Mouse (Mus musculus): ENCODE data around the gene Masp2. TPM values are rescaled to one million over a fixed set of nuclear protein-coding genes. Genes with fewer than 3 reads are reported as not detected.

The Masp2 gene
- 0.27 and 0.50 TPM in 2 replicates for polyA plus RNA-seq (2016; fragmentation: Nextera tagmentation; extraction: Ambion mirVana)

DNA sequence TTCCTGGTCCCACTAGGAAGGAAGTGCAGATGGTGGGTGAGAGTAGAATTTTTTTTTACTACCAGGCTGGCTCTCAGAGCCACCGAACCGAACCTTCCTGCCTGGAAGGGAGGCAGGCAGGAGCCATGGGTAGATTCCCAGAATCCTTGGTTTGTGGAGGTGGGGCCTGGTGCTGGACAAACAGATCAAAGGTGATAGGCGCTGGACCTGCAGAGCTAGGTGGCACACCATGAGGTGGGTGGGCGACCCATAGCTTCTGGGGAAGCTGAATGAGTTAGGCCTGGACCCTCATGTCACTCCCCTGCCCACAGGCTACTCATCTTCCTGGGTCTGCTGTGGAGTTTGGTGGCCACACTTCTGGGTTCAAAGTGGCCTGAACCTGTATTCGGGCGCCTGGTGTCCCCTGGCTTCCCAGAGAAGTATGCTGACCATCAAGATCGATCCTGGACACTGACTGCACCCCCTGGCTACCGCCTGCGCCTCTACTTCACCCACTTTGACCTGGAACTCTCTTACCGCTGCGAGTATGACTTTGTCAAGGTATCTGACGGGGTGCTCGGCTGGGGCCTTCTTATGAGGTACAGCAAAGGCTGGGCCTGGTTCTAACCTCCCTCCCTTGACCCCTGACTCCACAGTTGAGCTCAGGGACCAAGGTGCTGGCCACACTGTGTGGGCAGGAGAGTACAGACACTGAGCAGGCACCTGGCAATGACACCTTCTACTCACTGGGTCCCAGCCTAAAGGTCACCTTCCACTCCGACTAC, at the start of gene Masp2:
Gene Masp2 (plus strand): TSS at position 198 of the 764 bp plus-strand sequence.
- WGBS = 90% methylated on average over 14 of the region's 14 CpGs
- Histone ChIP-seq H3K27me3 (no peaks in the 10 kb centered on the region), H3K9ac (no peak within 1 kb of the TSS), H3K4me3 (replicated peaks) (no peak within 1 kb of the TSS), H3K4me2 (no peak within 1 kb of the TSS), H3K4me1 (no peaks in the 10 kb centered on the region), H3K9me3 (no peaks in the 10 kb centered on the region), H3K27ac (no peak within 1 kb of the TSS), H3K36me3 (replicated peaks) (peaks cover 18% of the 10 kb centered on the region)
- no peak for ATAC-seq (ENCODE audit: low FRiP score)

DNA sequence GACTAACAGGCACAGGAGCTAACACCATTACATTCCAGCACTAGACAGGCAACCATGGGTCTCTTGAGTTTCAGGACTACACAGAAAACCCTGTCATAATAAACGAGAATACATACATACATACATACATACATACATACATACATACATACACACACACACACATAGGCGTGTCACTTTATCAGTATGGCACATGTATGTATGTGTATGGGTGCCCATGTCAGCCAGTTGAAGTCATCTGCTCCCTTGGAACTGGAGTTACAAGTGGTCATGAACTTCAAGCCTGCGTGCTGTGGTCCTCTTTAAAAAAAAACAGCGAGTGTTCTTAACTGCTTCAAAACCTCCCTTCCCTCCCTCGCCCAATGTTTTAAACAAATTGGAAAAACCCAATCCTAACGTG, 44.6 kb upstream of the Masp2 start:
- Histone ChIP-seq H3K4me3 (replicated peaks) (peak overlapping the region; percentile 70), H3K9me3 (no peaks in the 10 kb centered on the region), H3K36me3 (replicated peaks) (peaks cover 70% of the 10 kb centered on the region), H3K4me2 (peak overlapping the region; percentile 68), H3K4me1 (peaks cover 10% of the 10 kb centered on the region), H3K27me3 (no peaks in the 10 kb centered on the region), H3K9ac (peak overlapping the region; percentile 81), H3K27ac (peak overlapping the region; percentile 88)
- ATAC-seq (ENCODE audit: low FRiP score) = 0 out of 2 replicates have a peak, but pooled peaks have one; percentile 12
- WGBS = 34% methylated on average over 6 of the region's 6 CpGs

GRCm38 (mm10) chr4:148558297-148559000, 43.9 kb upstream of the Masp2 start, which contains the start of gene Exosc10:
Gene Exosc10, plus strand, starts transcription at chr4:148558429.
- ATAC-seq (ENCODE audit: low FRiP score) = peak; percentile 95
- Histone ChIP-seq H3K4me2 (peak within 1 kb of the TSS; percentile 68), H3K9ac (peak within 1 kb of the TSS; percentile 81), H3K27me3 (no peaks in the 10 kb centered on the region), H3K4me1 (peaks cover 10% of the 10 kb centered on the region), H3K9me3 (no peaks in the 10 kb centered on the region), H3K27ac (peak within 1 kb of the TSS; percentile 88), H3K4me3 (replicated peaks) (peak within 1 kb of the TSS; percentile 70), H3K36me3 (replicated peaks) (peaks cover 70% of the 10 kb centered on the region)
- WGBS = under 1% methylated on average over 63 of the region's 63 CpGs

GRCm38 (mm10) chr4:148562676-148563075, 39.7 kb upstream of the Masp2 start:
- H3K4me3 ChIP-seq (replicated peaks) = no peak overlapping the region
- H3K27me3 ChIP-seq = no peaks in the 10 kb centered on the region
- peaks cover 77% of the 10 kb centered on the region for H3K36me3 ChIP-seq (replicated peaks)
- H3K4me2 ChIP-seq = no peak overlapping the region
- H3K9me3 ChIP-seq = no peaks in the 10 kb centered on the region
- peaks cover 10% of the 10 kb centered on the region for H3K4me1 ChIP-seq
- H3K9ac ChIP-seq = no peak overlapping the region
- 94% methylated on average over 17 of the region's 17 CpGs for WGBS
- ATAC-seq (ENCODE audit: low FRiP score) = no peak
- H3K27ac ChIP-seq = no peak overlapping the region

DNA sequence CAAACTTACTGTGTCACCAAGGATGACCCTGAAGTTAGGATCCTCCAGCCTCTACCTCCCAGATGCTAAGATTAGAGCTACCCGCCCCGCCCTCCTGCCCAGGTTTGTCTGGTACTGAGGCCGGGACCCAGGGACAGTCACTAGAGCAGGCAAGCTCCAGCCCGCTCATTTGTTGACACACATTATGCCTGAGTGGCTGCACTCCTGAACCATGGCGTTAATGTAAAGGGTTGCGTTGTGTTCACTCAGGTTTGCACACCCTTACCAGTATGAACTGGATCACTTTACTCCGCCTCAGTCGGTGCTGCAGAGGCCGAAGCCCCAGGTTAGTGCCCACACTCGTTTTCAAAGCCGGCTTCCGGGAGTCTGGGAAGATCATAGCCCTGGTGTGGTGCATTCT, 38.8 kb upstream of the Masp2 start:
- WGBS = 93% methylated on average over 12 of the region's 12 CpGs
- H3K9ac ChIP-seq = no peak overlapping the region
- H3K4me3 ChIP-seq (replicated peaks) = no peak overlapping the region
- no peak overlapping the region for H3K4me2 ChIP-seq
- H3K36me3 ChIP-seq (replicated peaks) = peaks cover 87% of the 10 kb centered on the region
- no peak overlapping the region for H3K27ac ChIP-seq
- H3K4me1 ChIP-seq = peaks cover 7% of the 10 kb centered on the region
- H3K27me3 ChIP-seq = no peaks in the 10 kb centered on the region
- ATAC-seq (ENCODE audit: low FRiP score) = no peak
- no peaks in the 10 kb centered on the region for H3K9me3 ChIP-seq

GRCm38 (mm10) chr4:148570138-148570537, 32.2 kb upstream of the Masp2 start:
- H3K27ac ChIP-seq = no peak overlapping the region
- no peak for ATAC-seq (ENCODE audit: low FRiP score)
- peaks cover 99% of the 10 kb centered on the region for H3K36me3 ChIP-seq (replicated peaks)
- no peaks in the 10 kb centered on the region for H3K9me3 ChIP-seq
- H3K27me3 ChIP-seq = no peaks in the 10 kb centered on the region
- no peak overlapping the region for H3K9ac ChIP-seq
- 90% methylated on average over 10 of the region's 10 CpGs for WGBS
- H3K4me3 ChIP-seq (replicated peaks) = no peak overlapping the region
- H3K4me1 ChIP-seq = no peaks in the 10 kb centered on the region
- no peak overlapping the region for H3K4me2 ChIP-seq

DNA sequence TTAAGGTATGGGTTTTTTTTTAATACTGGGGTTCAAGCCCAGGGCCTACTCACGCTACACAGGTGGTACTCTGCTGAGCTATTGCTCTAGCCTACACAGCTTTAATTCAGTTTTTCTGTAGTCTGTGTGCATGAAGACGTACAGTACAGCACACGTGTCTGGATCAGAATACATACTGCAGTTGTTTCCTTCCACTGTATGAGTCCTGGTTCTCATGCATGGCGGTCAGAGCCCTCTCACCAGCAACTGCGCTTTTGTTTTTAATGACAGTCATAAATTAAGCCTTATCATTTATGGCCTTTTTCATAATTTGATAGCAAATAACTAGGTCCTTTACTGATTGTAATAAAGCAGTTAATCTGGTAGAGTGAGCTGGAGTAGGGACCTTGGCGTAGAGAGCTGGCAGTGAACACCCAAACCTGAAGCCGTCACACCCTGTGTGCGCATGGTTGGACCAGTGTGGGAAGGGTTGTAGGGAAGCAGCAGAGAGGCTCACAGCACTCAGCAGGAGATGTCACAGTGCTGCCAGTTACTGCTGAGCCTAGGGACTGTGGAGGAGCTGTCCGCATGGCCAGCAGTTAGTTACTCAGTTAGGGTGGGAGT, 31.6 kb upstream of the Masp2 start:
- ATAC-seq (ENCODE audit: low FRiP score) = no peak
- Histone ChIP-seq H3K27ac (no peak overlapping the region), H3K9ac (no peak overlapping the region), H3K4me2 (no peak overlapping the region), H3K4me1 (no peaks in the 10 kb centered on the region), H3K4me3 (replicated peaks) (no peak overlapping the region), H3K27me3 (no peaks in the 10 kb centered on the region), H3K36me3 (replicated peaks) (peaks cover 99% of the 10 kb centered on the region), H3K9me3 (no peaks in the 10 kb centered on the region)
- 95% methylated on average over 9 of the region's 9 CpGs for WGBS

- WGBS = 92% methylated on average over 7 of the region's 7 CpGs
- ATAC-seq (ENCODE audit: low FRiP score) = no peak
These were observed 29.1 kb upstream of the Masp2 start for GRCm38 (mm10) chr4:148573222-148573621.

DNA sequence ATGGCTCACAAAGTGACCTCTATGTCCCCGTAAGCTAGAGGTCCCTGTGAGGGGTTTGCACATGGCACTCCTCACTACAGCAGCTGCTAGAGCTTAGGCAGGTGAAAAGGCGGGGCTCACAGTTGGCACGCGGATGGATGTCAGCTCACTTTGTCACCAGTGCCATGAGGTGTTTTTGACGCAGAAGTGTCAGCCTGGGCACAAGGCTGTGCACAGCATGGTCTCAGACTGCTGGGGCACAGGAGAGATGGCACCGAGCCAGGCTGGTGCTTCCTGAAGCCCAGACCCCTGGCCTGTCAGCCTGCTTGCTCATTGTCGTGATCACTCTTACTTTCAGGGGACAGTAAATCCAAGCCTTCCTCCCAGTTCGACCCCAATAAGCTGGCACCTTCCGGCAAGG, 21.6 kb upstream of the Masp2 start:
- H3K4me1 ChIP-seq = no peaks in the 10 kb centered on the region
- H3K4me2 ChIP-seq = no peak overlapping the region
- H3K36me3 ChIP-seq (replicated peaks) = peaks cover 75% of the 10 kb centered on the region
- no peaks in the 10 kb centered on the region for H3K27me3 ChIP-seq
- H3K4me3 ChIP-seq (replicated peaks) = no peak overlapping the region
- H3K9me3 ChIP-seq = no peaks in the 10 kb centered on the region
- no peak overlapping the region for H3K27ac ChIP-seq
- WGBS = 93% methylated on average over 9 of the region's 9 CpGs
- H3K9ac ChIP-seq = no peak overlapping the region
- no peak for ATAC-seq (ENCODE audit: low FRiP score)

More at GRCm38 (mm10) chr4:148573222-148573621, 29.1 kb upstream of the Masp2 start:
- H3K9me3 ChIP-seq = no peaks in the 10 kb centered on the region
- H3K4me2 ChIP-seq = no peak overlapping the region
- H3K27ac ChIP-seq = no peak overlapping the region
- no peak overlapping the region for H3K9ac ChIP-seq
- no peaks in the 10 kb centered on the region for H3K27me3 ChIP-seq
- H3K4me1 ChIP-seq = no peaks in the 10 kb centered on the region
- peaks cover 98% of the 10 kb centered on the region for H3K36me3 ChIP-seq (replicated peaks)
- H3K4me3 ChIP-seq (replicated peaks) = no peak overlapping the region

DNA sequence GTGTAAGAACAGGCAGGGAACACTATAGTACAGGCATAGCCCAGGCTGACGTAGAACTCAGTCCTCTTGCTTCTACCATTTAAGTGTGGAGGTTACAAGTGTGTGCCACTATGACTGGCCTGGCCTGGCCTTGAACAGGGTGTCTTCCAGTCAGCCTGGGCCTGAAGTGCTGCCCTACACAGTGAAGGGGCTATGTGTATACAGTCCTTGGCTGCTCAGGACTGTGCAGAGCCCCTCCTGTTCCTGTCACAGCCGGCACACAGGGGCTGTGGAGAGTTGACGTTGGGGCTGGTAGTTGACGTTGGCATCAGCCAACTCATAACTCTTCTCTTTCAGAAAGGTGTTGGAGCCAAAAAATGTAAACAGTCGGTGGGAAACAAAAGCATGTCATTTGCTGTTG, 20.9 kb upstream of the Masp2 start:
- WGBS = 94% methylated on average over 5 of the region's 5 CpGs
- Histone ChIP-seq H3K27ac (no peak overlapping the region), H3K9me3 (no peaks in the 10 kb centered on the region), H3K36me3 (replicated peaks) (peaks cover 69% of the 10 kb centered on the region), H3K27me3 (no peaks in the 10 kb centered on the region), H3K4me3 (replicated peaks) (no peak overlapping the region), H3K9ac (no peak overlapping the region), H3K4me2 (no peak overlapping the region), H3K4me1 (no peaks in the 10 kb centered on the region)
- no peak for ATAC-seq (ENCODE audit: low FRiP score)

GRCm38 (mm10) chr4:148583257-148583656, 19.1 kb upstream of the Masp2 start:
- H3K9ac ChIP-seq = no peak overlapping the region
- no peaks in the 10 kb centered on the region for H3K27me3 ChIP-seq
- no peak for ATAC-seq (ENCODE audit: low FRiP score)
- H3K4me3 ChIP-seq (replicated peaks) = no peak overlapping the region
- H3K4me1 ChIP-seq = no peaks in the 10 kb centered on the region
- no peaks in the 10 kb centered on the region for H3K9me3 ChIP-seq
- no peak overlapping the region for H3K27ac ChIP-seq
- H3K4me2 ChIP-seq = no peak overlapping the region
- 93% methylated on average over 4 of the region's 4 CpGs for whole genome bisulfite sequencing
- H3K36me3 ChIP-seq (replicated peaks) = peaks cover 51% of the 10 kb centered on the region

- 88% methylated on average over 9 of the region's 9 CpGs for WGBS
- Histone ChIP-seq H3K36me3 (replicated peaks) (peaks cover 17% of the 10 kb centered on the region), H3K27me3 (no peaks in the 10 kb centered on the region), H3K4me1 (peaks cover 5% of the 10 kb centered on the region), H3K4me3 (replicated peaks) (no peak overlapping the region), H3K9ac (no peak overlapping the region), H3K9me3 (no peaks in the 10 kb centered on the region), H3K4me2 (no peak overlapping the region), H3K27ac (no peak overlapping the region)
- ATAC-seq (ENCODE audit: low FRiP score) = no peak
These were observed 15.7 kb upstream of the Masp2 start for GRCm38 (mm10) chr4:148586648-148587047.

Measured in forebrain, embryonic 12.5 days (tissue).